Mouse (Mus musculus) cerebellum, postnatal 4 days (tissue): ENCODE data around the gene Arid1b.

ENCODE experiments used
- DNase-seq, 2 experiments: peaks; one replicate each; pipeline ENCODE4 v3.0.0; 2022; ENCODE audit warnings: low spot score in 2 of 2, mixed read lengths in 1 of 2

Arid1b gene

GRCm38 (mm10) chr17:5372951-5373350 lies 378.8 kb downstream of the Arid1b start:
- DNase-seq: no peak

GRCm38 (mm10) chr17:5377151-5377929 lies 383.2 kb downstream of the Arid1b start:
- DNase-seq: no peak

- peak in 1 of 2 experiments; percentile 27 for DNase-seq
Observed at GRCm38 (mm10) chr17:5377930-5378310, 383.8 kb downstream of the Arid1b start.

- DNase-seq: no peak
Observed at GRCm38 (mm10) chr17:5385694-5386093, 391.6 kb downstream of the Arid1b start.

GRCm38 (mm10) chr17:5386885-5387545 lies 392.9 kb downstream of the Arid1b start:
- peak in 1 of 2 experiments; percentile 23 for DNase-seq

GRCm38 (mm10) chr17:5388351-5388750 lies 394.2 kb downstream of the Arid1b start:
- DNase-seq: no peak

- no peak for DNase-seq
Observed at GRCm38 (mm10) chr17:5390682-5391081, 396.6 kb downstream of the Arid1b start.

GRCm38 (mm10) chr17:5395454-5396205 lies 401.5 kb downstream of the Arid1b start:
- DNase-seq: no peak

GRCm38 (mm10) chr17:5396213-5396612 lies 402.1 kb downstream of the Arid1b start:
- DNase-seq: no peak
